Mouse (Mus musculus): Measurements from ENCODE around the gene Scd2.
A peak's percentile ranks its signal among the peaks of the same experiment; 100 is the strongest.
"Not testable (repeated sequence)": the region's sequence is repeated elsewhere in the genome, so short reads cannot be mapped to it uniquely, and the experiment has no call there.

Gene Scd2

DNA sequence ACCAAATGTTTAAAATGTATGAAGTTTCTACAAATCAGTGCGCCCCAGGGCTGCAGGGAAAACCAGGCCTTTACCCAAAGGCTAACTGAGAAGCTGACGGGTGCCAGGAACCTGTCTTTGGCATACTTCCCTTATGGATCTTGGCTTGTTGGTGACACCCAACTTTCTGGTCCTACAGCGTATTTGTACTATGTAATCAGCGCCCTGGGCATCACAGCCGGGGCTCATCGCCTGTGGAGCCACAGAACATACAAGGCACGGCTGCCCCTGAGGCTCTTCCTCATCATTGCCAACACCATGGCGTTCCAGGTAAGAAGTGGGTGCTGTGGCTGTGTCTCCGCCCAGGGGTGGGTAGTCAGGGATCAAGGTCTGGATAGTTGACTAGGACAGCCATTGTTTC, 4.4 kb downstream of the Scd2 start:
- no peak for DNase-seq

DNA sequence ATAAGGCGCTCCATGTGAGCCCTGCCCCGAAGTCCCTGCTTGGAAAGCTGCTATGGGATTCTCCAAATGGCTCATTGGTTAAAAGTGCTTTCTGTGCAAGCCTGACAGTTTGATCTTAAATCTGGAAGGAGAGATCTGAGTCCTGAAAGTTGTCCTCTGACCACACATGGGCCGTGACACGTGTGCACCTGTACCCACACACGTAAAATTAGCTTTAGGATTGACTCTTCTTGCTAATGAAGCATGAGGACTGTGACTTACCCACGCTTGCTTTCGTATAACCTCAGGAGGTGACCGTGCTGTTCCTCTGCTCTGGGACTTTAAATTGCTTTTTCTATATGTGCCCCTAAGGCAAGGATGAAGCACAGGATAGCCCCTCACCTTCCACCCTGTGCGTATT, 5.6 kb downstream of the Scd2 start:
- DNase-seq = no peak

DNA sequence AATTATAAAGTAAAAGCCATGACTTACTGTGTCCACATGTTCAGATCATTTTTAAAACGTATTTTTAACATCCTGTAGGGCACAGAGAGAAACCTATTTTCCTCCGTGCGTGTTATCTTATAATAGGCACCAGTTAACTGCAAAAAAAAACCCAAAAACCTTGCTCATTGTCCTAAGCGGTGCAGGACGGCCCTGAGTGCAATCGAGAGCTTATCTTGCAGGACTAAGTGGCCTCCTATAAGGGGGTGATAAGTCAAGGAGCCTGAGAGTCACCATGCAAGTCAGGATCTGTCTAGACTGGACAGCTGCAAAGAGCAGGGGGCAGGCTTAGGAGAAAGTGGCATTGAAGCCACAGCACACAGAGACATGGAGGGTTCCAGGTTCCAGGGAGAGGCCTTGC, 6.4 kb downstream of the Scd2 start:
- no peak for DNase-seq

DNA sequence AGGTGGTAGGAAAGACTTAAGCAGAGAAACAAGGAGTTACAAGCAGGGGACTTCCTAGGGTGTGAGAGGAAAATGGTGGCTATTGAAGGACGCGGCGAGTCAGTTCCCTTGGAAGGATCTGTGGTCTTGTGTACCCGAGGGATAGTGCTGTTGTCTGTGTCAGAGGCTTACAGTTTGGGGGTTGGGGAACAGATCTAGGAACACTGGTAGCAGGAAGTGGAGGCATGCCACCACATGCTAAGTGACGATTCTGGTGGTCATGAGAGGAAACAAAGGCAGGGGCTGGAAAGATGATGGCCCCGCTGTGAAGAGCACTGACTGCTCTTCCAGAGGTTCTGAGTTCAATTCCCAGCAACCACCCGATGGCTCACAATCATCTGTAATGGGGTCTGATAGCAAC, 7.0 kb downstream of the Scd2 start:
- DNase-seq = no peak

DNA sequence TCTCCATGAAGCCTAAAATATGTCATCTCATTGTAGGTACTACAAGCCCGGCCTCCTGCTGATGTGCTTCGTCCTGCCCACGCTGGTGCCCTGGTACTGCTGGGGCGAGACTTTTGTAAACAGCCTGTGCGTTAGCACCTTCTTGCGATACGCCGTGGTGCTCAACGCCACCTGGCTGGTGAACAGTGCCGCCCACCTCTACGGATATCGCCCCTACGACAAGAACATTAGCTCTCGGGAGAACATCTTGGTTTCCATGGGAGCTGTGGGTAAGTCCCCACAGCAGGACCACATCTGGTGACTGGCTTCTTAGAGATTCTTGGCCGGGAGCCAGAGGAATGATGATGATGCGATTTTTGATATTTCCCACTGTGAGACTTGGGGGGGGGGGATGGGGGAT, 7.7 kb downstream of the Scd2 start:
- peak in 1 of 2 experiments; percentile 50 for DNase-seq

DNA sequence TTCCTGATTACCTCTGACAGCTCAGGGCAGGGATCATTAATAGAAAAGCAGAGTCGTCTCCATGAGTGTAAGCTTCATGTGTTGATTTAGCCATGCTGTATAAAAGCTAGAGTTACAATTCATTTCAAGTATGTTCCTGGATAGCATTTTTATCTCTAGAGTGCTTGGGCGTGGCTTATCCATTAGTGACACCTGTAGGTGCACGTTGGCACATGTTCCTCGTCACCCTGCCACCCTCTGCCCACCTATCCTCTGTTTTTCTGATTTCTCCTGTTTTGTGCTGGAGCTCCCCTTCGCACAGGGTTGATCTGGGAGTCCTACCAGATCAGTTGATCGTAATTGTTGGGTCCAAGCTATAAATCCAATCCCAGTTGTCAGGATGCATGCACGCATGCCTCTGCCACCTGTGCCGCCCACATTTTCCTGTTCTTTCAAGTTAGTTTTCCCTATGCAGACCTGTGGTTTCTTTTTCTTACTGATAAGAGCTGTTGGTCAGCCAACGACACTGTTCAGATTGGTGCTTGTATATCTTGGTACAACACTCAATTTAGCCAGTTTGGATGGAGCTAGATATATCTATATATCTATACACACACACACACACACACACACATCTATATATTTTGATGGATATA, 8.3 kb downstream of the Scd2 start:
- DNase-seq = no peak

DNA sequence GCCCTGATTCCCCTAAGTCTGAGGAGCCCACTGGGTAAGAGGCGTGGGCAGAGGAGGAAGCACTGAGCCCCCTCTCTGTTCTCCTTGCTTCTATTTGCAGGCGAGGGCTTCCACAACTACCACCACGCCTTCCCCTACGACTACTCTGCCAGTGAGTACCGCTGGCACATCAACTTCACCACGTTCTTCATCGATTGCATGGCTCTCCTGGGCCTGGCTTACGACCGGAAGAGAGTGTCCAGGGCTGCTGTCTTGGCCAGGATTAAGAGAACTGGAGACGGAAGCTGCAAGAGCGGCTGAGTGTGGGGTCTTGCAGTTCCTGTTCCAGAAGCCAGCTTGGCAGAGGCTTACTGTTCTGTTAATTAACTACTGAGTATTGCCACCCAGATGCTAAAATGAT, 9.4 kb downstream of the Scd2 start:
- DNase-seq = no peak

DNA sequence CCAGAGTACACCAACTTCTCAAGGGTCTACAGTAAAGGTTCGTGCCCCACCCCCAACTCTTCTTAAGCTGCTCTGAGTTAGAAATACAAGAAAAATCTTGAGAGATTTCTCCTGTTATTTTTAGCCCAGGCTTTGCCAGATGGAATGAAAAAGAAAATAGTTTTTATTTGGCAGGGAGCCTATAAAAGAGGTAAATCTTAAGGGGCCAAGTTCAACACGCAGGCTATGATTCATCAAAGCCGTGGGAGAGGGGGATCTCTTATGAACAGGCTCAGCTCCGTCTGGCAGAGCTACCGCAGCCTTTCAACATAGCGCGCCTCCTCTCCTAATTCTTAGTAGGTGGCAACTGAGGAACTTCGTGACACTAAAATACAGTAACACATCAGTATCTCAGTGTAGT, 10.0 kb downstream of the Scd2 start:
- DNase-seq = no peak

DNA sequence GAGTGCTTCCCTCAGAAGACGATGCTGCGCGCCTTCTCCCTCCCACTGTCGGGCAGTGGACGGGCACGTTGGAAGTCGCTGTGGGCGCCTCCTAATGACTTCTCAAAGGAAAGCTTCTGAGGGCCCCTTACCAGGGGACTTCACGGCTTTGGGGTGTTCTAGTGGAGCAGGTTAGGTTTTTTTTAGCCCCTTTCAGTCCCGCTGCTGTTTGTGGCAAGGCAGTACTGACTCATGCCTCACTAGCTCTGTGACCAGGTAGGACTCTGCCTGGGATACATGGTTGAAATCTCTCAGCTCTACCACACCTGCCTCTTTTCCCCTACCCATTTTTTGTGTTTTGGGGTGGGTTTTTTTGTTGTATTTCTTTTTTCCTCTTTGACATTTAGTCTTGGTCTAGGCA, 10.9 kb downstream of the Scd2 start:
- DNase-seq = no peak

DNA sequence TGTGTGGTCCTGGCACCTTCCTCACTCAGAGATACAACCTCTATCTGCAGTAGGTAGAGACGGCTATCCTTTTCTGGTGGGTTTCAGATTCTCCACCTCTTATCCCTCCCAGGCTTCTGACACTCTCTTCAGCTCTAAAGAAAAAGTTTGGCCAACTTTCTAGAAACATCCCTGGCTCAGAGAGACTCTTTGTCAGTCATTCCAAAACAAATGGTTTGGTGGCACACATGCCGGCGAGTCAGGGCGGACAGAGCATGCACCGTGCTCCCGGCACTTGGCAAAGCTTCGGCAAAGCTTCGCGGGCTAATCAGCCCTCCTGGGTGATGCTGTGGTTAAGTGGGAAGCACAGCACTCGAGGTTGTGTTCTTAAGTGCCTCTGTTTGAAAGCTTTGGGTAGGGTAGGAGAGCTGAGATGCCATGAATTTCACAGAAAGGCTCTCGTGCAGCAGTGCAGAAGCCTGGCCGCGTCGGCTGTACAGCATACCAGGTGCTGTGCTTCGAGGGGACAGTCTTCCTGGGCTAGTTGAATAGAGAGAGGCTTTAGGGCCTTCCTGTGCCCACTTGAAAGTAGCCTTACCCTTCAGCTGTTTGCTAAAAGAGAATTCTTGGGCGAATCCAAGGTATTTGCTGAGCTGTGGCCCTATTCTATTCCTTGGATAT, 11.5 kb downstream of the Scd2 start:
- no peak for DNase-seq

DNA sequence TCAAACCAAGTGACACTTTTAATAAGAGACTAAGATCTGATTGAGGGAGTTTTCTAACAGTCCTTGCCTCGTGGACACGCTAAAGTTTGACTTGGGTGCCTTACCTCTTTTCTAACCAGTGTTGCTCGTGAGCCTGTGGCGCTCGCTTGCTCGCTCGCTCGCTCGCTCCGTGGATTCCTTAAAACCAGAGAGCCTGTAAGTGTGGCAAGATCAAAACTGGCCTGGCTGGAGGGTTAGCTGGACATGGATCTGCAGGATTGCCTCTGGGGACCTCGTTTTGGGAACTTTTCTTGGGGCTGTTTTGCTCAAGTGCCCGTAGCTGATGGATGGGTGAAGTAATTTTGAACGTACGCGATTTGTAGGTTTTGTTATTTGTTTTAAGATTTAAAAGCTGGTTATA, 12.2 kb downstream of the Scd2 start:
- DNase-seq = no peak

DNA sequence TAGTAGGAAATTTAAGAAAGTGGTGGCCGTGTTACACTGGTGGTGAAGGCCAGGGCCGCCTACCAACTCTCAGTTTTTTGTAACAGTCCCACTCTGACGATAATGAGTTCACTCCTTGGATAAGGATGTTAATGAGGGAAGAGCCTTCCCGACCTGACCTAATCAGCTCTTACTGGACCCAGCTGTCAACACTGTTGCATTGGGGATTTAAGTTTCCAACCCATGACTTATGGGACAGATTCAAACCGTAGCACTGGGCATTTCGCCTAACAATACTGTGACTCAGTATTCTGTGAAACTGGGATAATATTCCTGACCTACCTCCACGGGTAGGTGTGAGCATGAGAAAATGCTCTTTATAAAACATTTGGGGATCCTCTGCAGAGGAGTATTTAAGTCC, 12.7 kb downstream of the Scd2 start:
- DNase-seq = no peak

DNA sequence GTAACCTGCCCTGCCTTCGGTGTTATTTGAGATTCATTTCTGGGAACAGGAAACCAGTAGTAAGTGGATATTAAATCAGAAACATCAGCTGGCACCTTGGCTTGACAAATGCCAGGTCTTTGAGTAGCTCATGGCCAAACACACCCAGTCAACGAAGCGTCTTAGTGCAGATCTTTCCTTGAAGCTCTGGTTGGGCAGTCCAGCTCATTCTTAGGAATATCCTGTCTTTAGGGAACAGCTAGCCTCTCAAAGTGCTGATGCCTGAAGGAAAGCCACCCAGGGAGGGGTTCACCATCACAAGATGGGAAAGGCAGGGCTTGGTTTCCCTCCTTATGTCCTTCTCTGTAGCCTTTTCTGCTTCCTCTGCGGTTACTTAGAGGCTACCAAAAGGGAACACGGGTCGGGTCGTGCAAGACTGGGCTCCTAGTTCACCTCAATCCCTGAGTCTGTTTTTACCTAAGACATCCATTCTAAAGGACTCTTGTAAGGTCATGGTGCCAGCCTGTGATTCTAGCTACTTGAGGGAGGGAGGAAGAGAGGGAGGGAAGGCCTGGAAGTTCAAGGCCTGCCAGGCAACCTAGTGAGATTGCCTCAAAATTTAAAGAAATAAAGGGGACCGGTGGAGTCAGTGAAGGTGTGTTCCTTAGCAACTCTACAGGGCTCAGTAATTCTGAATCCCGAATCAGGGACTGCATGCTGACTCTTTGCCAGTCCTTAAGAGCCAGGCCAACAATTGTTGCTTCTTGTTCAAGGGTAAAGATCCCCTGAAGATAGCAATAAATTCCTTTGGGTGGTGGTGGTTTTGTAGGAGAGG, 13.8 kb downstream of the Scd2 start:
- DNase-seq = no peak

DNA sequence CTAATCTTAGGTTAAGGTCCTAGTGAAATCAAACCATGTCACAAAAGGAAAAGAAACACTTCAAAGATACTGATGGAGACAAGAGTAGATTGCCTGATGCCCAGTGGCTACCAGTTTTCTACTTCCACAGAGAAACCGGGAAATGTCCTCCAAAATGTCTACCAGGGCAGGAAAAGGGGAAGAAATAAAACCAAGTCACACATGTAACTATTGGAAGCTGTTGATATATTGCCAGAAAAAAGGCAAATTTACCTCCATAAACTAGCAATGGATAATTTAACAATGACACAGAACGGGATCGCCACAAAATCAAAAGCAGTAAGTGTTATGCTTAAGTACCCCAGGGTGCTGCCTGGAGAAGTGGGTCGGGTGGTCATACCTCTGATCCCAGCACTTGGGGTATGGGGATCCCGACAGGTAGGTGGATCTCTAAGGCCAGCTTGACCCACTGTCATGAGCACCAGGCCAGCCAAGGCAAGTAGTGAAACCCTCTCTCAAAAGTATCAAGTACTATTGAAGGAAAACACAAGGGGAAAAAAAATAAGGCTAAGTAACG, 14.5 kb downstream of the Scd2 start:
- no peak for DNase-seq

DNA sequence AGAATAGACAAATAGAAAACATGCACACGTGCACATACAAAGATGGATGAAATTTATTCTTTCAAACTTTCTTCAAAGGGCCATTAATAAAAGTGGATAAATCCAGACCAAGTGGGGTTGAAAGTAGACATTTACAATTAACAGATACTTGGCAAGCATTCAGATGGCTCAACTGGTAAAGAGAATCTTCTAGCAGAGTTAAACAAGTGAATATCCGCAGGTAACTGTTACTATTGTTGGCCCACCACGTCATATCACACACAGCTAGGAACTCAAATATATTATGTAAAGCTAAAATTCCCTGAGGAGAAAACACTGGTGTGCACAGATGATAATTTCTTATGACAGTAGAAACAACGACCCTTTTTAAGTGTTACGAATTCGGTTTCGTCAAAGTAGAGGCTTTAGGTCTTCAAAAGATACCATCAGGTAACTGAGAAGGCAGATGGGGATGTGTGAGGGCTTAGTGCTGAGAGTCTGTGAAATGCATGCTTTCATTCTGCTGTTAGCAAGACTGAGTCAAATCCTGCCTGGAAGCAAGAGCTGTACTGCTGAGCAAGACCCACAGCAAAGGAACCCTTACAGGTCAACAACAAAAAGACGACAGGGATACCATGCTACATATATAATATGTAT, 15.3 kb downstream of the Scd2 start:
- DNase-seq = no peak

DNA sequence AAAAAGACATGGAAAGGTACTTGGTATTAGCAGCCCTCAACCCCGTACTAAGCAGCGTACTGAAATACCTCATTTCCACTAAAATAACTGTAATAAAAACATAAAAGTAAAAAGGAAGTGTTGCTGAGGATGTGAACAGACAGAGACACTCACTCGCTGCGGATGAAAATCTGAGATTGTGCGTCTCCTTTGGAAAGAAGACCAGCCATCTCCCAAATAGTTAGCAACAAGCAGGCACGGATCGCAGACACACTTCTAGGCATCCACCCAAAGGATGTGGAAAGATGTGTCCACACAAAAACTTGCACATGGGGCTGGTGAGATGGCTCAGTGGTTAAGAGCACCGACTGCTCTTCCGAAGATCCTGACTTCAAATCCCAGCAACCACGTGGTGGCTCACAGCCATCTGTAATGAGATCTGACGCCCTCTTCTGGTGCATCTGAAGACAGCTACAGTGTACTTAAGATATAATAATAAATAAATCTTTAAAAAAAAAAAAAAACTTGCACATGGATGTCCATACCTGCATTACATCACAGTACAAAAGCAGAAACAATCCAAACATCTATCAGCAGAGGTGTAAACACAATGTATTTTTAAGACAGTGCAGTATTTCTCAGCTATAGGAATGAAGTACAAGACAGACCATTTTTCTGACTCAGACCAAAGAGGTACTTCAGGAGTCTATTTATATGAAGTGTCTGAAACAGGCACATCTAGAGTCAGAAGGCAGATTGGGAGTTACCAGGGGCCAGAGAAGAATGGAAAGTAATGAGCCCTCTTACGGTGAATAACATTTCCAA, 16.1 kb downstream of the Scd2 start:
- no peak for DNase-seq

DNA sequence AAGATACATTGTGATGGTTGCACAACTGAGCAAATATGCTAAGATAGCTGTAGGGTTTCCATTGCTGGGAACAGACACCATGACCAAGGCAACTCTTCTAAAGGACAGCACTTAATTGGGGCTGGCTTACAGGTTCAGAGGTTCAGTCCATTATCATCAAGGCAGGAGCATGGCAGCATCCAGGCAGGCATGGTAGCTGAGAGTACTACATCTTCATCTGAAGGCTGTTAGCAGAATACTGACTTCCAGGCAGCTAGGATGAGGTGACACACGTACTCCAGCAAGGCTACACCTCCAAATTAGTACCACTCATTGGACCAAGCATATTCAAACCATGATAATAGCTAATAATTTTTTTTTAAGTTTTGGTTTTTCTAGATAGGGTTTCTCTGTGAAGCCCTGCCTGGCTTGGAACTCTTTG, 16.7 kb downstream of the Scd2 start:
- DNase-seq = not testable (repeated sequence)

DNA sequence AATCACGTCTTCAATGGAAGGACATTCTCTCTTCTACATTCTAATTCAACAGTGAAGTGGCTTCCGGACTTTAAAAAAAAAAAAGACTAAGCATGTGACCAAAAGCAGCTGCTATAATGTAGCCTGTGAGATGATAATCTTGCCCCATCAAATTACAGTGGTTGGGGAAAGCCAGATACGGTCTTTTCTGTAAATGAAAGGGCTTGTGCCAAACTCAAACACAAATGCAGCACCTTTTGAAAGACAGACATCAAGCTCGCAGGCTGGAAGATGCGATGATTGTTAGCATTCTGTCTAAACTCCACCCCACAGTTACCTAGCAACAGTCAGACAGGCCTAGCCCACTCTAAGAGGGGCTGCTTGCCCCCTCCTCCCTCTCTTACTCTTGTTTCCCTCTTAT, 17.3 kb downstream of the Scd2 start:
- DNase-seq = no peak

DNA sequence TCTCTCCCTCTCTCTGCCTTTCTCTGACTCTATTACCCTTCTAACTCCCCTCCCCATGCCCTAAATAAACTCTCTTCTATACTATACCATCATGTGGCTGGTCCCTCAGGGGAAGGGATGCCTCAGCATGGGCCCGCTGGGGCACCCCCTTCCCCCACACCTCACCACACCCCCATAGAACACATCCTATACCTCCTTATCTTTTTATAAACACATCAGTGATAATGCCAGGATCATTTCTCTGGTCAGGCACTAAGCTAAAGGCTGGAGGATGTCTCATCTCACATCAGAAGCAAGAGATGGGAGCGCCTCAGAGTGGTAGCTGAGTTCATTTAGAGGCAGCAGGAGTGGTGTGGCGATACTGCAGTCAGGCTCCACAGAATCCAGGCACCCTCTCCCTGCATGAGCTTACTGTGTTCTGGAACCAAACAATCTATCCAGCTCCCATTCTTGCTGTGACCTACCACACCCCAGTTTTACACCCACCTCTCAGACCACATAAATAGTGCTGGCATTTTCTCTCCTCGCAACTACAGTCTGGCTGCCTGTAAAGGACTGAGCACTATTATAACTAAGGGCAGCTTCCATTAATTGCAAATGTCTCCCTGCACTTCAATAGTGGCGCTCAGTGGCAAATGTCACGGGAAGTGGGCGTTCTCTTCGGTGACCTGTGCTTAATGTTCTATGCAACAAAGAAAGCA, 18.0 kb downstream of the Scd2 start:
- no peak for DNase-seq

DNA sequence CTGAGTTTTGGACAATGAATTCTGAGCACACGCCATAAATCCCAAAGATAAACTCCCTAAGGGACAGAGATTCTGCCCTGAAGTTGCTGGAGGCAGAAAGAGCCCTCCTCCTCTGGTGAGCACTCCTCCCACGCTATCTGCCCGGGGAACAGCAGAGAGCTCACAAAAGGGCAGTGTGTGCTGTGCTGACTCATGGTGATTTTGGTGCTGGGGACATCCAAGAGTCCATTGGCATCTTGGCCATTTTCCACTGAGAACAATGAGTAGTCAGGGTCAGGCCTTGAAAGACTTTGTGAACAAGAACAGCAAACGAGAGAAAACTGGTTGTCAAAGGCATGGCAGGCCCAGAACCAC, 18.5 kb downstream of the Scd2 start:
- no peak for DNase-seq

DNA sequence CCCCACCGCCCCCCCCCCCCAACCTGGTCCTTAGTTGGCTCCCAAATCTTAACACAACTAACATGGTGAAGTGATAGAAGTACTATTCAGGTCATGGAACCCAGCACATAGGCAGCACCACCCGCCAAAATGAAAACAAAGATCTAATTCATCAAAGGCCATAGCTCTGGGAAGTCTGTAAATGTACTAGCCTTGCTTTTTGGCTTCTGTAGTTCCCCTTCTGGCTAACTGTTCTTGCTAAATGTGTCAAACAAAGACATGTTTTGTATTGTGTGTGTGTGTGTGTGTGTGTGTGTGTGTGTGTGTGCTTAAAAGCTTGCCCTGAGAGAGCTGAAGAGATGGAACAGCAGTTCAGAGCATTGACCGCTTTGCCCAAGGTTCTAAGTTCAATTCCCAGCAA, 19.6 kb downstream of the Scd2 start:
- DNase-seq = no peak

DNA sequence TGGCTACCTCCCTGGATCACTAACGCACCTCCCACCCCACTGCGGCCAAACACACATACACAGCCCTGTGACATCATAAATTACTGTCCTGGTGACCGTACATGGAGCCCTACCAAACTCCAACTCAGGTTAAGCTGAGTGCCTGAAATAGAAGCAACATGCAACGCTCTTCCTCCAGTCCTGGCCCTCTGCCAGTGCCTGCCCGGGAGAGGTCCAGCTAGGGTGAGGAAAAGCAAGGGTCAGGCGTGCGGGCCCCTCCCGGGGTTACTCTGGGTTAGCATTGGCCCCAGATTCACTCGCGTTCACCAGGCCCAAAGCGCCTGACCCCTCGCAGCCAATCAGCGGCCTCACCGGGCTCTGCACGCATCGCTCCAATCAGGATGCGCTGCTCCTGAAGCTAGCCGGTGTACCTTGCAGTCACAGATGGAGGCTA, 20.9 kb downstream of the Scd2 start:
- DNase-seq = peak; percentile 87 to 88

All from lung, adult 18-20 months (tissue).